Comparison of ENCODE assay signal across 14 mouse cellular contexts in the genomic region with DNA sequence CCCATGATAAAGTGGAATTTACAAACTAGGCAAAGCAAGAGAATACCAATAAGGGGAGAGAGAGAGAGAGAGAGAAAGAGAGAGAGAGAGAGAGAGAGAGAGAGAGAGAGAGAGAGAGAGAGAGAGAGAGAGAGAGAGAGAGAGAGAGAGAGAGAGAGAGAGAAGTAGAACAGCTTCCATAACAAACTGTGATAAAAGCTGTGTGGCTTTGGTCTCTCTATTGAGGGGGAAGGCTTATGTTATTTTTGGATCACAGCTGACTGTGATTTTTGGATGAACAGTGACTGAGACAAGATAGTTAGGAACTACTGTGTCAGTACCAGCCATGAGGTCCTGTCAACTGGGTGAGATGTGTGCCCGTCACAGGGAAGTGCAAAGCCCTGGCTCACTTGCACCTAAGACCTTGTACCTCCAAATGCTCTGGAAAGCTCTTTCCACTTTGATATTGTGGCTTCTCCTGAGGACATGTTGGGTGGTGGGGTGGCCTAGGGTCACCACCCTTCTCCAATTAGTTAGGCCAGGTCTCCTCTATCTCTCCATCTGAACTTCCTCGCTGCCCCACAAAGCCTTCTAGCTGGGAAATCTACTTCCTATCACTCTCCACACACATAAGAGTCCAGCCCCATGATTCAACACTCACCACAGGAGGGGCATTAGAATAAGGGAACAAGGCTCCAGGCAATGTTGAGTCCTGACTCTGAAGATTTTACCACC.
DNase-seq lines count a peak whose midpoint lies in the region; ATAC-seq and TF ChIP-seq lines count a peak whose summit lies in the region.
"Had no signal": no experiment of that assay in that cellular context is flagged by ENCODE, and none has a peak within 500 bp of the region (broad histone marks: within the 10 kb centered on the region; RNA-seq: fewer than 3 reads in every experiment).

No protein-coding gene starts in this region.

- no peaks in the 10 kb centered on the region for H3K36me3 ChIP-seq in heart, embryonic 14.5 days (ENCODE audit: control insufficient read depth, insufficient read depth, low read length)
- no peaks in the 10 kb centered on the region for H3K36me3 ChIP-seq in liver, postnatal 0 days (replicated peaks; ENCODE audit: insufficient read depth, low read length)
- H3K36me3 ChIP-seq: embryonic facial prominence, embryonic 13.5 days; intestine, embryonic 15.5 days had no signal

- no peaks in the 10 kb centered on the region for H3K27me3 ChIP-seq in heart, embryonic 14.5 days (ENCODE audit: control insufficient read depth, insufficient read depth, low read length)
- H3K27me3 ChIP-seq in liver, postnatal 0 days (ENCODE audit: insufficient read depth, low read length), result no peaks in the 10 kb centered on the region
- H3K27me3 ChIP-seq: embryonic facial prominence, embryonic 13.5 days; intestine, embryonic 15.5 days; Patski had no signal

- 44% methylated on average over 2 of the region's 2 CpGs for WGBS in heart, embryonic 14.5 days
- 59% methylated on average over 2 of the region's 2 CpGs for WGBS in liver, postnatal 0 days (ENCODE audit: insufficient replicate concordance)

- no peak for TF ChIP-seq EP300 in liver, postnatal 0 days (IDR thresholded peaks at IDR 0.05; ENCODE audit: low read depth)

- no peaks in the 10 kb centered on the region for H3K9me3 ChIP-seq in heart, embryonic 14.5 days (ENCODE audit: control insufficient read depth, low read length)
- no peaks in the 10 kb centered on the region for H3K9me3 ChIP-seq in liver, postnatal 0 days (ENCODE audit: low read length)
- H3K9me3 ChIP-seq: embryonic facial prominence, embryonic 13.5 days; intestine, embryonic 15.5 days had no signal

- ATAC-seq in heart, embryonic 14.5 days (ENCODE audit: insufficient number of reproducible peaks, insufficient read depth, low FRiP score, low read depth), result no peak
- ATAC-seq in erythroblast, adult 5-6 weeks (replicated peaks; ENCODE audit: low FRiP score, poor library complexity, severe bottlenecking), result peak; percentile 56
- no peak for ATAC-seq in liver, postnatal 0 days
- ATAC-seq: intestine, embryonic 15.5 days; Patski had no signal

- no peak for DNase-seq in heart, postnatal 4 days
- peak; percentile 38 for DNase-seq in MEL-GATA-1-ER (ENCODE audit: extremely low read depth, low read depth)
- no peak for DNase-seq in liver, postnatal 0 days
- DNase-seq in thymus, postnatal 25 days, result no peak
- no peak for DNase-seq in layer of hippocampus, postnatal 25 days (ENCODE audit: extremely low spot score in 1 of 2, low spot score in 1 of 2)
- DNase-seq: cerebellum, postnatal 25 days; right cerebral cortex, adult 18-20 months; thymus, adult 2 months had no signal

- no peak overlapping the region for H3K9ac ChIP-seq in heart, embryonic 14.5 days (ENCODE audit: low read length)
- H3K9ac ChIP-seq in liver, postnatal 0 days (replicated peaks), result peak overlapping the region; percentile 23; the same call in 1 of the 2 replicates
- H3K9ac ChIP-seq: embryonic facial prominence, embryonic 13.5 days; intestine, embryonic 15.5 days had no signal

- no peak for TF ChIP-seq CTCF in liver, postnatal 0 days (IDR thresholded peaks at IDR 0.05; ENCODE audit: low read depth)

- peak overlapping the region; percentile 38; the same call in 1 of the 2 replicates for H3K4me2 ChIP-seq in heart, embryonic 14.5 days (ENCODE audit: low read length)
- peak overlapping the region; percentile 57 for H3K4me2 ChIP-seq in liver, postnatal 0 days (ENCODE audit: low read depth, low read length)
- H3K4me2 ChIP-seq: embryonic facial prominence, embryonic 13.5 days; intestine, embryonic 15.5 days had no signal

- H3K4me1 ChIP-seq in heart, embryonic 14.5 days (ENCODE audit: control insufficient read depth in 2 of 2, insufficient read depth in 2 of 2, low read length in 2 of 2), result peaks cover 44 to 69% of the 10 kb centered on the region in 2 experiments
- H3K4me1 ChIP-seq in liver, postnatal 0 days (ENCODE audit: insufficient read depth), result peaks cover 57% of the 10 kb centered on the region

- H3K27ac ChIP-seq in heart, embryonic 14.5 days (replicated peaks in 1 of 2; ENCODE audit: control insufficient read depth in 1 of 2, insufficient read depth in 1 of 2, low read depth in 2 of 2, low read length in 2 of 2), result peak overlapping the region; percentile 0 to 74; a peak in 2 of 4 replicates
- peak overlapping the region; percentile 19; the same call in 1 of the 2 replicates for H3K27ac ChIP-seq in liver, postnatal 0 days (ENCODE audit: low read depth)
- H3K27ac ChIP-seq: embryonic facial prominence, embryonic 13.5 days; intestine, embryonic 15.5 days; macrophage had no signal

- H3K4me3 ChIP-seq in heart, embryonic 14.5 days (ENCODE audit: control insufficient read depth in 1 of 2, insufficient read depth in 1 of 2, low read depth in 1 of 2, low read length in 2 of 2), result no peak overlapping the region
- no peak overlapping the region for H3K4me3 ChIP-seq in liver, postnatal 0 days (ENCODE audit: low read depth, low read length)
- H3K4me3 ChIP-seq: embryonic facial prominence, embryonic 13.5 days; intestine, embryonic 15.5 days had no signal
